Mouse (Mus musculus) liver, adult 2 months (tissue): ENCODE results near the gene Zbp1. TPM values are rescaled to one million over a fixed set of nuclear protein-coding genes. Genes with fewer than 3 reads are reported as not detected.

Source experiments
- DNase-seq: peaks from one replicate; pipeline ENCODE4 v3.0.0-alpha.2; 2011; ENCODE audit warnings: low read depth, low spot score; ENCODE audit errors: extremely low read depth
- H3K27ac ChIP-seq: fragments of 200-500 bp; replicated peaks from 2 replicates; pipeline ENCODE4 v1.5.1; 2012; ENCODE audit warnings: low read depth, mild to moderate bottlenecking, control low read depth, inconsistent platforms, low read length; ENCODE audit not compliant: insufficient read depth
- H3K27me3 ChIP-seq: fragments of 200-500 bp; 2 replicates; pipeline ENCODE4 v1.6.1; 2012; ENCODE audit warnings: mild to moderate bottlenecking, moderate library complexity, low read length, inconsistent platforms; ENCODE audit not compliant: control insufficient read depth, insufficient read depth
- H3K36me3 ChIP-seq: fragments of 200-500 bp; 2 replicates; pipeline ENCODE4 v1.6.1; 2012; ENCODE audit warnings: low read length, inconsistent platforms; ENCODE audit not compliant: control insufficient read depth, insufficient read depth
- H3K4me1 ChIP-seq: fragments of 200-500 bp; 2 replicates; pipeline ENCODE4 v1.6.1; 2011; ENCODE audit warnings: low read length; ENCODE audit not compliant: control insufficient read depth, insufficient read depth
- H3K4me3 ChIP-seq: fragments of 200-500 bp; 2 replicates; pipeline ENCODE4 v1.5.1; 2011; ENCODE audit warnings: low read depth, mild to moderate bottlenecking, control low read depth, low read length, moderate library complexity; ENCODE audit not compliant: insufficient read depth
- H3K79me2 ChIP-seq: fragments of 200-500 bp; 2 replicates; pipeline ENCODE4 v1.6.1; 2012; ENCODE audit warnings: inconsistent platforms, mild to moderate bottlenecking, low read length, moderate library complexity; ENCODE audit not compliant: control insufficient read depth, insufficient read depth
- H3K9ac ChIP-seq: fragments of 200-500 bp; 2 replicates; pipeline ENCODE4 v1.6.1; 2012; ENCODE audit warnings: low read depth, mild to moderate bottlenecking, control low read depth, inconsistent platforms, low read length
- CTCF ChIP-seq: fragments of 200-500 bp; IDR thresholded peaks from 2 replicates; pipeline ENCODE4 v1.5.1; 2011; ENCODE audit warnings: low read depth, low read length, control low read depth
- POLR2A ChIP-seq: fragments of 200-500 bp; IDR thresholded peaks from 2 replicates; pipeline ENCODE4 v1.6.1; 2011; ENCODE audit warnings: low read length, control low read depth; ENCODE audit not compliant: insufficient read depth; ENCODE audit errors: extremely low read depth
- WGBS: fragments of 180-500 bp; shearing (Covaris S2); methylation state at CpG from one replicate; pipeline ENCODE4 v1.1.7; 2018; 5-methylcytosine and 5-hydroxymethylcytosine counted together
- polyA plus RNA-seq: library from polyadenylated mRNA; depleted of rRNA; stranded (reverse); fragments of >200 nt; gene quantifications from 2 replicates; pipeline ENCODE4 v1.2.3, GENCODE M21; 2012
- total RNA-seq: library from RNA; depleted of rRNA; stranded (reverse); fragments of >200 nt; gene quantifications from 2 replicates; pipeline ENCODE4 v1.2.3, GENCODE M21; 2014

Gene Zbp1
- total and polyA plus RNA-seq, 2 experiments = 10.8 to 13.2 TPM

- H3K36me3 ChIP-seq = no peaks in the 10 kb centered on the region
- 91% methylated on average over 3 of the region's 3 CpGs for WGBS
- no peaks in the 10 kb centered on the region for H3K79me2 ChIP-seq
- no peaks in the 10 kb centered on the region for H3K27me3 ChIP-seq
- H3K4me1 ChIP-seq = no peaks in the 10 kb centered on the region
- DNase-seq = no peak
- no peak overlapping the region for H3K9ac ChIP-seq
- TF ChIP-seq POLR2A (no peak), CTCF (no peak)
- no peak overlapping the region for H3K27ac ChIP-seq
- H3K4me3 ChIP-seq = no peak overlapping the region
Measured at GRCm38 (mm10) chr2:173203726-173204125, 15.0 kb downstream of the Zbp1 start.

- Histone ChIP-seq H3K36me3 (no peaks in the 10 kb centered on the region), H3K79me2 (no peaks in the 10 kb centered on the region), H3K27me3 (no peaks in the 10 kb centered on the region), H3K4me1 (no peaks in the 10 kb centered on the region), H3K27ac (no peak overlapping the region), H3K9ac (no peak overlapping the region), H3K4me3 (no peak overlapping the region)
- no peak for DNase-seq
- TF ChIP-seq CTCF (no peak), POLR2A (no peak)
- 88% methylated on average over 19 of the region's 19 CpGs for WGBS
Measured at GRCm38 (mm10) chr2:173202924-173203689, 15.6 kb downstream of the Zbp1 start.

GRCm38 (mm10) chr2:173194796-173195195 is 23.9 kb downstream of the Zbp1 start:
- Histone ChIP-seq H3K9ac (no peak overlapping the region), H3K4me1 (no peaks in the 10 kb centered on the region), H3K27me3 (no peaks in the 10 kb centered on the region), H3K4me3 (no peak overlapping the region), H3K27ac (no peak overlapping the region), H3K79me2 (no peaks in the 10 kb centered on the region), H3K36me3 (no peaks in the 10 kb centered on the region)
- 91% methylated on average over 4 of the region's 4 CpGs for WGBS
- no peak for TF ChIP-seq CTCF
- no peak for TF ChIP-seq POLR2A
- no peak for DNase-seq

DNA sequence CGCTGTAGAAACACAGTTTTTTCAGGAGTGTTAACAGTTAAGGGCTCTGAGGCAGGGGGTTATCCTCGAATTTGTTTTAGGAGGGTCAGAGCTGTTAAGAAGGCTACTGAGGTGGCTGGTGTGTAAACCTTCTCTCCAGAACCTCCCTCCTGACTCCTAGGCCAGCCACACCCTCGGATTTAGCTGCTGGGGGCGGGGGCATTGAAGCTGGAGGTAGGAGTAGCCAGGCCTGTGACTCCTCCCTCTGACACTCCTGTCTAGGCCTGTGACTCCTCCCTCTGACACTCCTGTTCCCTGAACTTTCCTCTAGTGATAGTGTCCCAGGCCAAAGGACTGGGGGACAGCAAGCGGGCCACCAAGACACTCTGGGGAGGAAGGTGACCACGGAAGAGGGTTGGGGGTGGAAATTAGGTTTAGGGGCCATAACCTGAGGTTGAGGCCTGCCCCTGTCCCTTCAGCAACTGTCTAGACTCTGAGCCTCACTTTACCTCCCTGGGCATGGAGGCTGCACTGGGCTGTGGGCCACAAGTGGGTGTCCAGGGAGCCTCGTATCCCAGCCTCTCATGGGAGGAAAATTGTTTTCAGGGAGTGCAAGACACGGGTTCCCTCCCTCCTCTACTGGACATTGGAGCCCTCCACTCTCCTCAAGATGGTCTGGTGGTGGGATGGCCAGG is 31.4 kb downstream of the Zbp1 start:
- Histone ChIP-seq H3K27me3 (no peaks in the 10 kb centered on the region), H3K4me1 (peaks cover 7% of the 10 kb centered on the region), H3K4me3 (no peak overlapping the region), H3K9ac (peak overlapping the region; percentile 65), H3K27ac (peak overlapping the region; percentile 63), H3K36me3 (no peaks in the 10 kb centered on the region), H3K79me2 (no peaks in the 10 kb centered on the region)
- WGBS = 23% methylated on average over 8 of the region's 8 CpGs
- TF ChIP-seq CTCF = no peak
- TF ChIP-seq POLR2A = 0 out of 2 replicates have a peak, but pooled peaks have one; percentile 10
- DNase-seq = peak; percentile 86

DNA sequence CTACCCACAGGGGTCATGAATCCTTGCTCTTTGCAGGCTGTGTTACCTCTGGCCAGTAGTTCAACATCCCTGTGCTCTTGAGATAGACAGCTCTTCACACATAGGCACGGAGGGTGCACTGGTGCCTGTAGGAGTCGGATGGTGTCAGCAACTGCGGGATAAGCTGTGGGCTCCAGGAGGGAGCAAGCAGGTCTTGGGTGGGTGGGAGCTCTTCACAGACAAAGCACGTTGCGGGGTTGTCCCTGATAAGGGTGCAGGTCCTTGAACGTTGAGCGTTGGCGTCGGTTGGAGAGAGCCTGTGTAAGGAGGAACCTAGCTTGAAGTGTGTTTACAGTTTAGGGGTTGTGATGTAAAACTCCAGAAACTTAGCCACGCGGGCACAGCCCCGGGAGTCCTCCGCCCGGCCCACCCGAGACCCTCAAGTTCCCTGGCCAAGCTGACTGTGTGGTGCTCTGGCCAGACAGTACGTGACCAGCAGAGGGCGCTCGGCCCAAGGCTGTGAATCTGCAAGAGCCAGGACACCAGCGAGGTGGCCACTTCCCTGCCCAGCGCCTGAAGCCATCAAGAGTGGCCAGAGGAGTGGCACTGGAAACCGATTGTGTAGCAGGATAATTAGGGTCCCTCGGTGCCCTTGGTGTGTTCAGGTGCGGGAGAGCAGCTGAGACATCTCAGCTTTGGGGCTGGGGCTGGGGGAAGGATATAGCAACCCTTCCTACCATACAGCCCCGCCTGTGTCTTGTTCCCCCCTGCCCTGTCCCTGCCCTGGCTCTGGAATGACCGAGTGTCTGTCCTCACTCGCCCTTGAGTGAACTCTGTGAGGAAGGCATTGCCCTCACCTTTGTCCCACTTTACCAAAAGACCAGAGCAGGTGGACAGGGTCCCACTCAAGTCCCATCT is 32.4 kb downstream of the Zbp1 start:
- 20% methylated on average over 26 of the region's 26 CpGs for WGBS
- no peak overlapping the region for H3K27ac ChIP-seq

More for the DNA sequence above, 32.4 kb downstream of the Zbp1 start:
- Histone ChIP-seq H3K4me3 (no peak overlapping the region), H3K4me1 (peaks cover 7% of the 10 kb centered on the region), H3K27me3 (no peaks in the 10 kb centered on the region), H3K79me2 (no peaks in the 10 kb centered on the region), H3K36me3 (no peaks in the 10 kb centered on the region), H3K9ac (no peak overlapping the region)
- no peak for TF ChIP-seq POLR2A
- peak; percentile 98 for TF ChIP-seq CTCF
- DNase-seq = peak; percentile 68
